Mouse (Mus musculus): ENCODE measurements around the gene Mmp15. TPM values are rescaled to one million over a fixed set of nuclear protein-coding genes. Genes with fewer than 3 reads are reported as not detected.

The Mmp15 gene
- polyA plus RNA-seq, 1 experiment = 28.7 TPM

DNA sequence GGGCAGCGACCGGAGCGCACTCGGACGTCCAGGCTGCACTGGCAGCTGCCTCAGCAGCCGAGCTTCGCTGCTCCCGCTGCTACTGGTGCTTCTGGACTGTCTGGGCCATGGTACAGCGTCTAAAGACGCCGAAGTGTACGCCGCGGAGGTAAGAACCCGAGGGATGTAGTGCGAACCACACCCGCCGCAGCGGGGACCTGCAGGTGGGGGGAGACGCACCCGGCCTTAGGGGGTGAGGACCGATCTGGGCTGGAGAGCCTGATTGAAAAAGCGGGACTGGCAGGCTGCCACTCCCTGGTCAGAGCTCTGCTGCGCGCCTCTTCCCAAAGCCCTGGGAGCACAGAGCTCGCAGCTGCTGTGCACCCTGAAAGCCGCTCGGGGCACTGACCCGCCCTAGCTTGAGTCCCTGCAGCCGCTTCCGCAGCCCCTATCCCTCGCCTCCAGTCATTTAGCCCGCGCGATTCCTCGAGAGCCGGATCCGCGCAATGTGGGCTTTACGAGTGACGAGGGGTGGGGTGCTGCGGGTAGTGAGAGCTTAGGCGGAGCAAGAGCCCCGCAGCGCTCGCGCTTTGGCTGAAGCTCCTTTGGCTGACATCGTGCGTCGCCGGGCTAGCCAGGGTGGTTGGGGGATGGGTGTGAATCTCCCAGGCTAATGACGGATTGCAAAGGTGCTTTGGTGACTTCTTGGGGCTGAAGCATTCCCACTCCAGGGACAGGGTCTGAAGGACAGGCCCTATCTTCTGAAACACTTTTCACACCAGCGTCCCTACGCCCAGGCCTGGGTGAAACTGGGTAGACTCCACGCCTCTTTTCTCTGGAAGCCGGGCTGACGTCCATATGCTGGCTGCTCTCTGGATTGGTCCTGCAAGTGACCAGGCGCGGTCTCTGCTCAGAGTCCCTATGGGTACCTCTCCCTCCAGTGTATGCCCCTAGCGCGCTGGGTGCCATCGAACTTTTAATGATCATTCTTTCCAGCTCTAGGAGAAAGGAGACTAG is 1.1 kb downstream of the Mmp15 start:
- TF ChIP-seq POLR2A (IDR thresholded peaks at IDR 0.05; ENCODE audit: low read depth, low read length) = peak; percentile 14; the same call in 1 of the 2 replicates
- TF ChIP-seq CTCF (IDR thresholded peaks at IDR 0.05; ENCODE audit: extremely low read depth, insufficient read length, insufficient replicate concordance, low read depth, low read length) = no peak
- H3K36me3 ChIP-seq (ENCODE audit: control insufficient read depth, insufficient read depth, low read length) = no peaks in the 10 kb centered on the region
- H3K4me3 ChIP-seq (ENCODE audit: low read depth, low read length) = peak overlapping the region; percentile 81
- peak overlapping the region; percentile 36; the same call in 1 of the 2 replicates for H3K27ac ChIP-seq (ENCODE audit: insufficient read depth, low read depth, low read length)
- peaks cover 6% of the 10 kb centered on the region for H3K4me1 ChIP-seq (ENCODE audit: control insufficient read depth, insufficient read depth, insufficient read length, low read length)
- WGBS = 7% methylated on average over 62 of the region's 62 CpGs
- no peaks in the 10 kb centered on the region for H3K27me3 ChIP-seq (ENCODE audit: control insufficient read depth, insufficient read depth, low read length)

DNA sequence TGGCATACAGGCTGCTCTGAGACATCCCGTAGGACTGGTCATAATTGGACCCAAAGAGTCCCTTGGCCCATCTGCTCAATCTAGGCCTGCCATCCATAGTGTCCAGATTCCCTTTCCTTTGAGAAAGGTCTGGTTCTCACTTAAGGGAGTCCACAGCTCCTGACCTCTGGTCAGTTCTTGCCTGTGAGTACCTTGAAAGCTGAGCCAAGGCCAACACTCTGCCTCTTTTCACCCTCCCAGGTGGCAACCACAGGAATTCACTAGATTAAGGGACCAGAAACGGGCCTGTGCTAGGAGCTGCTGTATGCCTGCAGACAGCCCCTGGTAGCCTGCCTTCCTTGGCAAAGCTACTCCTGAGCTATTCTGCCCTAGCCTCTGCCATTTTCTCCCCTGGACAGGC is 2.5 kb downstream of the Mmp15 start:
- TF ChIP-seq POLR2A (IDR thresholded peaks at IDR 0.05; ENCODE audit: low read depth, low read length) (no peak), CTCF (IDR thresholded peaks at IDR 0.05; ENCODE audit: extremely low read depth, insufficient read length, insufficient replicate concordance, low read depth, low read length) (no peak)
- H3K27me3 ChIP-seq (ENCODE audit: control insufficient read depth, insufficient read depth, low read length) = no peaks in the 10 kb centered on the region

DNA sequence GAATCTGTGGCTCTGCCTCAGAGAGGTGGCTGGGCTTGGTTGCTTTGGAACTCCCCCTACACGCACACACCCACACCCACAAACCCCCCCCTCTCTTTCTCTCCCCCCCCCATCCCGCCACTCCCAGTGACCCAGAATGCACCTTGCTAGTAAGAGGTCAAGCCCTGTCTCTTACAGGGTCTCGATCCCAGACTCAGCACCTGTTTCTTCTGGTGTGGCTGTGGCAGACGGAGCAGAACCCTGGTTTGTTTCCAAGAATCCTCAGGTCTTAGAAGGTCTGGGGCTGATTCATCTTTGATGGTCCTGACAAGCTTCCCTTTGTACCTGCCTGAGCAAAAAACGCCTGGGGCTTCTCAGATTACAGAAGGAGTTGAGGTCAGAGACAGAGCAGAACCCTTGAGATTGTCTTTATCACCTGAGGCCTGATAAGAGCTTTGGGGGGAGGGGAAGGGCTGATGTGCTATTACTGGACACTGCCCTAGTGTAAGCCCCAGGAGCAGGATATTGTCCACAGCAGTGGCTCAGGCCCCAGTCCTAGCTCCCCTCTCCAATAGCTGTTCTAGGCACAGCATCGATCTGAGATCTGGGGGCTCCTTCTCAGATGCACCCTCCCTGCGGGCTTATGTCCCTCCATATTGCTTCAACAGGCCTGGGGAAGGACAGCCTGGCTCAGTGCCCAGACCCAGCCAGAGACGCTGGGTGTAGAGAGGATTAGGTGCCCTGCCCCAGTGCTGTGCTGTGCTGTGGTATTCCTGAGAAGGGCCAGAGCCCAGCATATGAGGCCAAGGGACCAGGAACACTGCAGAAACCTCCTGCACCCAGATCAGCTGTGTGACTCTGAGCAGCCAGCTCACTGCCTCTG is 6.7 kb downstream of the Mmp15 start:
- TF ChIP-seq POLR2A (IDR thresholded peaks at IDR 0.05; ENCODE audit: low read depth, low read length) = no peak
- no peak for TF ChIP-seq CTCF (IDR thresholded peaks at IDR 0.05; ENCODE audit: extremely low read depth, insufficient read length, insufficient replicate concordance, low read depth, low read length)
- no peaks in the 10 kb centered on the region for H3K27me3 ChIP-seq (ENCODE audit: control insufficient read depth, insufficient read depth, low read length)
- no peak overlapping the region for H3K4me3 ChIP-seq (ENCODE audit: low read depth, low read length)
- peak overlapping the region; percentile 92 for H3K27ac ChIP-seq (ENCODE audit: insufficient read depth, low read depth, low read length)
- H3K4me1 ChIP-seq (ENCODE audit: control insufficient read depth, insufficient read depth, insufficient read length, low read length) = peaks cover 35% of the 10 kb centered on the region
- WGBS = 17% methylated on average over 7 of the region's 8 CpGs
- H3K36me3 ChIP-seq (ENCODE audit: control insufficient read depth, insufficient read depth, low read length) = no peaks in the 10 kb centered on the region

More for the DNA sequence above, 2.5 kb downstream of the Mmp15 start:
- WGBS = 89% methylated on average over 2 of the region's 2 CpGs
- H3K4me1 ChIP-seq (ENCODE audit: control insufficient read depth, insufficient read depth, insufficient read length, low read length) = peaks cover 19% of the 10 kb centered on the region
- H3K36me3 ChIP-seq (ENCODE audit: control insufficient read depth, insufficient read depth, low read length) = no peaks in the 10 kb centered on the region
- H3K27ac ChIP-seq (ENCODE audit: insufficient read depth, low read depth, low read length) = no peak overlapping the region
- H3K4me3 ChIP-seq (ENCODE audit: low read depth, low read length) = no peak overlapping the region

DNA sequence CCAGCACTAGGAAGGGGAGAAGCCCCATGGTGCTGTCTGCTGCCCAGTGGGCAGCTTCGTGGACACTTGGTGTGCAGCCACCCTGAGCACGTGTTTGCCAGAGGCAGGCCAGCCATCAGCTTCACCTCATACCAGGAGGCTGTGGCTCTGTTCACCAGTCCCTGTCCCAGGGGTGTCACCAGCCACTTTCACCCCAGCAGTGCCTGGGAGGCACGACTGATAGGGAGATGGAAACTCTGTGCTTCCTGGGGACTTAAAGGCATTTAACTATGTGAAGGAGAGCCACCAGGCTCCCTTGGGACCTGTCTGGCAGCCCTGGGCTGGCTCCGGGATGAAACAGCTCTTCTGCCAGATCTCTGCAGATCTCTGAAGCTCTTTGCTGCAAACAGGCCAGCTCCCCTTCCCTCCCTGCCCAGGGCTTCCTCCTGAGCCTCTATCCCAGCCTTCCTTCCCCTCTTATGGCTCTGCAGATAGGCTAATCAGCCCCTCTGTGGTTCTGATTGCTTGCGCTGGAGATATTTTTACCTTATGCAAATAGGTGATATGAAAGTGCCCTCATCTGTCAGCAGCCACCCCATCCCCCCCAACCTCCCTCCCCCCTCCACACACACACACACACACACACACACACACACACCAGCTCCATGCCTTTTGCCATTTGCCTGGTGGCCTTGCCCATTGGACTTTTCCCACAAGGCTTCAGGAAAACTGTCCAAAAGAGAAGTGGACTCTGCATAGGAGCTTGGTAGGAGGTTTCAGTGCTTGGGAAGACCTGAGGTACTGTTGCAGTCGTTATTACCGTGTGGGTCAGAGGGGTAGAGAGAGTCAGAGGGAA is 8.3 kb downstream of the Mmp15 start:
- 22% methylated on average over 7 of the region's 7 CpGs for WGBS
- Histone ChIP-seq H3K27ac (ENCODE audit: insufficient read depth, low read depth, low read length) (peak overlapping the region; percentile 92), H3K27me3 (ENCODE audit: control insufficient read depth, insufficient read depth, low read length) (no peaks in the 10 kb centered on the region), H3K36me3 (ENCODE audit: control insufficient read depth, insufficient read depth, low read length) (no peaks in the 10 kb centered on the region), H3K4me1 (ENCODE audit: control insufficient read depth, insufficient read depth, insufficient read length, low read length) (peaks cover 35% of the 10 kb centered on the region), H3K4me3 (ENCODE audit: low read depth, low read length) (no peak overlapping the region)
- no peak for TF ChIP-seq POLR2A (IDR thresholded peaks at IDR 0.05; ENCODE audit: low read depth, low read length)
- no peak for TF ChIP-seq CTCF (IDR thresholded peaks at IDR 0.05; ENCODE audit: extremely low read depth, insufficient read length, insufficient replicate concordance, low read depth, low read length)

DNA sequence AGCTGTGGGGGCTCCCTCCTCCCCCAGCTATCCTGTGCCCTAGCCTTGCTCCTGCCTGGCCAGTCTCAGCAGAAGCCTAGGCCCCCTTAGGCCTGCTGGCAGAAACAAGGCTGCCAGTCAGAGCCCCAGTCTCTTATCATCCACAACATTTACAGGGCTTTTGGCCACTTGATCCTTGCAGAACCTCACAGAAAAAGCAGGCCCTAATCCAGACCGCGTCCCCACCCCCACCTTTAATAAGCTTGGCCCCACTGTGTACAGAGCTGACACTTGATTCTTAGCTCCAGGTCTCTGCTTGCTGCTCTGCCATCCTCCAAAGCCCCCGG is 8.9 kb downstream of the Mmp15 start:
- H3K27ac ChIP-seq (ENCODE audit: insufficient read depth, low read depth, low read length) = no peak overlapping the region
- H3K4me1 ChIP-seq (ENCODE audit: control insufficient read depth, insufficient read depth, insufficient read length, low read length) = peaks cover 35% of the 10 kb centered on the region
- no peaks in the 10 kb centered on the region for H3K27me3 ChIP-seq (ENCODE audit: control insufficient read depth, insufficient read depth, low read length)
- H3K36me3 ChIP-seq (ENCODE audit: control insufficient read depth, insufficient read depth, low read length) = no peaks in the 10 kb centered on the region
- H3K4me3 ChIP-seq (ENCODE audit: low read depth, low read length) = no peak overlapping the region
- TF ChIP-seq CTCF (IDR thresholded peaks at IDR 0.05; ENCODE audit: extremely low read depth, insufficient read length, insufficient replicate concordance, low read depth, low read length) (no peak), POLR2A (IDR thresholded peaks at IDR 0.05; ENCODE audit: low read depth, low read length) (no peak)
- WGBS = 78% methylated on average over 3 of the region's 3 CpGs

DNA sequence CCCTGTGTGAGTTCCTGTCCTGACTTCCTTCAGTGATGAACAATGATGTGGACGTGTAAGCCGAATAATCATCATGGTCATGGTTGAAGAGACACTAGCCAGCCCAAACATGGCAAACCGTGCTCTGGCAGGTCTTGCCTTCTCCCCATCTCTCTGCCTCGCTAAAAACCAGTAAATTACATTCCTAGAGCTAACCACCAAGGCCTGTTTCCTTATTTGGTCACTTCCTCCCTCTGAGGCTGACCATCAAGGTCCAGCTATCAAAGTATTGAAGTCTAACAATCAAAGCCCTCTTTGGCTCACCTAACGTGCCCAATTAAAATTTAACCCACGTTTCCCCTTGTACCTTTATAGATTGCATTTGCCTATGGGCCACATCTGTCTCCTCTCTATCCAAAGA is 10.2 kb downstream of the Mmp15 start:
- Histone ChIP-seq H3K27me3 (ENCODE audit: control insufficient read depth, insufficient read depth, low read length) (no peaks in the 10 kb centered on the region), H3K4me1 (ENCODE audit: control insufficient read depth, insufficient read depth, insufficient read length, low read length) (peaks cover 32% of the 10 kb centered on the region), H3K27ac (ENCODE audit: insufficient read depth, low read depth, low read length) (no peak overlapping the region), H3K36me3 (ENCODE audit: control insufficient read depth, insufficient read depth, low read length) (no peaks in the 10 kb centered on the region), H3K4me3 (ENCODE audit: low read depth, low read length) (no peak overlapping the region)
- WGBS = 54% methylated on average over 6 of the region's 6 CpGs
- no peak for TF ChIP-seq POLR2A (IDR thresholded peaks at IDR 0.05; ENCODE audit: low read depth, low read length)
- no peak for TF ChIP-seq CTCF (IDR thresholded peaks at IDR 0.05; ENCODE audit: extremely low read depth, insufficient read length, insufficient replicate concordance, low read depth, low read length)

Measured in small intestine, adult 2 months (tissue).